Mouse (Mus musculus): Measurements from ENCODE around the gene Olfr1158. TPM values are rescaled to one million over a fixed set of nuclear protein-coding genes. Genes with fewer than 3 reads are reported as not detected.

Olfr1158 gene
- not detected for polyA plus RNA-seq (2015; fragmentation: Illumina TruSeq; extraction: RNeasy Lipid Tissue Mini Kit (QIAGEN cat#74804); ENCODE audit: low read depth, low replicate concordance)

GRCm38 (mm10) chr2:87989813-87990212 is at the start of gene Olfr1158:
Olfr1158 (plus strand) TSS chr2:87990113.

GRCm38 (mm10) chr2:87945037-87945436 is 44.9 kb upstream of the Olfr1158 start, which contains the start of gene Olfr1155:
Olfr1155 (minus strand) TSS chr2:87945137.

GRCm38 (mm10) chr2:87953000-87953399 is 36.9 kb upstream of the Olfr1158 start, which contains the start of gene Olfr1156:
Olfr1156 (minus strand) TSS chr2:87953100.

GRCm38 (mm10) chr2:87968199-87968598 is 21.7 kb upstream of the Olfr1158 start, which contains the start of gene Olfr1157:
Olfr1157 (minus strand) TSS chr2:87968299.

GRCm38 (mm10) chr2:87974563-87974962 is 15.3 kb upstream of the Olfr1158 start, which contains the start of gene Olfr74:
Olfr74 (minus strand) TSS chr2:87974663.

GRCm38 (mm10) chr2:88007515-88008318 is 17.8 kb downstream of the Olfr1158 start, which contains the start of gene Olfr1160:
Olfr1160 (minus strand) TSS chr2:88008268.

GRCm38 (mm10) chr2:88022474-88022873 is 32.6 kb downstream of the Olfr1158 start, which contains the start of gene Olfr1161:
Olfr1161 (plus strand) TSS chr2:88022774.

GRCm38 (mm10) chr2:88037599-88037998 is 47.7 kb downstream of the Olfr1158 start, which contains the start of gene Olfr73:
Olfr73 (minus strand) TSS chr2:88037699.

Other genes with a start within 250 kb of the Olfr1158 start
- gene Olfr1140, start 246.4 kb upstream of the Olfr1158 start, polyA plus RNA-seq (2015; fragmentation: Illumina TruSeq; extraction: RNeasy Lipid Tissue Mini Kit (QIAGEN cat#74804); ENCODE audit: low read depth, low replicate concordance) = not detected
- gene Olfr1141, start 236.1 kb upstream of the Olfr1158 start, polyA plus RNA-seq (2015; fragmentation: Illumina TruSeq; extraction: RNeasy Lipid Tissue Mini Kit (QIAGEN cat#74804); ENCODE audit: low read depth, low replicate concordance) = not detected
- gene Olfr152, start 210.6 kb upstream of the Olfr1158 start, polyA plus RNA-seq (2015; fragmentation: Illumina TruSeq; extraction: RNeasy Lipid Tissue Mini Kit (QIAGEN cat#74804); ENCODE audit: low read depth, low replicate concordance) = not detected
- not detected for gene Olfr1143, start 189.5 kb upstream of the Olfr1158 start, polyA plus RNA-seq (2015; fragmentation: Illumina TruSeq; extraction: RNeasy Lipid Tissue Mini Kit (QIAGEN cat#74804); ENCODE audit: low read depth, low replicate concordance)
- not detected for gene Olfr1145, start 180.3 kb upstream of the Olfr1158 start, polyA plus RNA-seq (2015; fragmentation: Illumina TruSeq; extraction: RNeasy Lipid Tissue Mini Kit (QIAGEN cat#74804); ENCODE audit: low read depth, low replicate concordance)
- not detected for gene Olfr1148, start 159.6 kb upstream of the Olfr1158 start, polyA plus RNA-seq (2015; fragmentation: Illumina TruSeq; extraction: RNeasy Lipid Tissue Mini Kit (QIAGEN cat#74804); ENCODE audit: low read depth, low replicate concordance)
- not detected for gene Olfr1150-ps1, start 146.1 kb upstream of the Olfr1158 start, polyA plus RNA-seq (2015; fragmentation: Illumina TruSeq; extraction: RNeasy Lipid Tissue Mini Kit (QIAGEN cat#74804); ENCODE audit: low read depth, low replicate concordance)
- not detected for gene Olfr1151, start 134.3 kb upstream of the Olfr1158 start, polyA plus RNA-seq (2015; fragmentation: Illumina TruSeq; extraction: RNeasy Lipid Tissue Mini Kit (QIAGEN cat#74804); ENCODE audit: low read depth, low replicate concordance)
- not detected for gene Olfr1152, start 123.6 kb upstream of the Olfr1158 start, polyA plus RNA-seq (2015; fragmentation: Illumina TruSeq; extraction: RNeasy Lipid Tissue Mini Kit (QIAGEN cat#74804); ENCODE audit: low read depth, low replicate concordance)
- gene Olfr1153, start 95.2 kb upstream of the Olfr1158 start, polyA plus RNA-seq (2015; fragmentation: Illumina TruSeq; extraction: RNeasy Lipid Tissue Mini Kit (QIAGEN cat#74804); ENCODE audit: low read depth, low replicate concordance) = not detected
- not detected for gene Olfr1154, start 84.9 kb upstream of the Olfr1158 start, polyA plus RNA-seq (2015; fragmentation: Illumina TruSeq; extraction: RNeasy Lipid Tissue Mini Kit (QIAGEN cat#74804); ENCODE audit: low read depth, low replicate concordance)
- gene Olfr1155, start 45.0 kb upstream of the Olfr1158 start, polyA plus RNA-seq (2015; fragmentation: Illumina TruSeq; extraction: RNeasy Lipid Tissue Mini Kit (QIAGEN cat#74804); ENCODE audit: low read depth, low replicate concordance) = not detected
- gene Olfr1156, start 37.0 kb upstream of the Olfr1158 start, polyA plus RNA-seq (2015; fragmentation: Illumina TruSeq; extraction: RNeasy Lipid Tissue Mini Kit (QIAGEN cat#74804); ENCODE audit: low read depth, low replicate concordance) = not detected
- gene Olfr1157, start 21.8 kb upstream of the Olfr1158 start, polyA plus RNA-seq (2015; fragmentation: Illumina TruSeq; extraction: RNeasy Lipid Tissue Mini Kit (QIAGEN cat#74804); ENCODE audit: low read depth, low replicate concordance) = not detected
- not detected for gene Olfr74, start 15.4 kb upstream of the Olfr1158 start, polyA plus RNA-seq (2015; fragmentation: Illumina TruSeq; extraction: RNeasy Lipid Tissue Mini Kit (QIAGEN cat#74804); ENCODE audit: low read depth, low replicate concordance)
- not detected for gene Olfr1160, start 18.2 kb downstream of the Olfr1158 start, polyA plus RNA-seq (2015; fragmentation: Illumina TruSeq; extraction: RNeasy Lipid Tissue Mini Kit (QIAGEN cat#74804); ENCODE audit: low read depth, low replicate concordance)
- not detected for gene Olfr1161, start 32.7 kb downstream of the Olfr1158 start, polyA plus RNA-seq (2015; fragmentation: Illumina TruSeq; extraction: RNeasy Lipid Tissue Mini Kit (QIAGEN cat#74804); ENCODE audit: low read depth, low replicate concordance)
- not detected for gene Olfr73, start 47.6 kb downstream of the Olfr1158 start, polyA plus RNA-seq (2015; fragmentation: Illumina TruSeq; extraction: RNeasy Lipid Tissue Mini Kit (QIAGEN cat#74804); ENCODE audit: low read depth, low replicate concordance)
- gene Olfr1162, start 61.0 kb downstream of the Olfr1158 start, polyA plus RNA-seq (2015; fragmentation: Illumina TruSeq; extraction: RNeasy Lipid Tissue Mini Kit (QIAGEN cat#74804); ENCODE audit: low read depth, low replicate concordance) = not detected
- gene Olfr1163, start 81.7 kb downstream of the Olfr1158 start, polyA plus RNA-seq (2015; fragmentation: Illumina TruSeq; extraction: RNeasy Lipid Tissue Mini Kit (QIAGEN cat#74804); ENCODE audit: low read depth, low replicate concordance) = not detected
- gene Olfr1164, start 103.9 kb downstream of the Olfr1158 start, polyA plus RNA-seq (2015; fragmentation: Illumina TruSeq; extraction: RNeasy Lipid Tissue Mini Kit (QIAGEN cat#74804); ENCODE audit: low read depth, low replicate concordance) = not detected
- not detected for gene Olfr1166, start 138.2 kb downstream of the Olfr1158 start, polyA plus RNA-seq (2015; fragmentation: Illumina TruSeq; extraction: RNeasy Lipid Tissue Mini Kit (QIAGEN cat#74804); ENCODE audit: low read depth, low replicate concordance)
- not detected for gene Olfr1167, start 165.1 kb downstream of the Olfr1158 start, polyA plus RNA-seq (2015; fragmentation: Illumina TruSeq; extraction: RNeasy Lipid Tissue Mini Kit (QIAGEN cat#74804); ENCODE audit: low read depth, low replicate concordance)
- not detected for gene Olfr1168, start 191.8 kb downstream of the Olfr1158 start, polyA plus RNA-seq (2015; fragmentation: Illumina TruSeq; extraction: RNeasy Lipid Tissue Mini Kit (QIAGEN cat#74804); ENCODE audit: low read depth, low replicate concordance)
- not detected for gene Olfr1170, start 238.2 kb downstream of the Olfr1158 start, polyA plus RNA-seq (2015; fragmentation: Illumina TruSeq; extraction: RNeasy Lipid Tissue Mini Kit (QIAGEN cat#74804); ENCODE audit: low read depth, low replicate concordance)

All from brain, adult 10 weeks (tissue).